ENCODE assay signal across 10 mouse cellular contexts in the genomic region with DNA sequence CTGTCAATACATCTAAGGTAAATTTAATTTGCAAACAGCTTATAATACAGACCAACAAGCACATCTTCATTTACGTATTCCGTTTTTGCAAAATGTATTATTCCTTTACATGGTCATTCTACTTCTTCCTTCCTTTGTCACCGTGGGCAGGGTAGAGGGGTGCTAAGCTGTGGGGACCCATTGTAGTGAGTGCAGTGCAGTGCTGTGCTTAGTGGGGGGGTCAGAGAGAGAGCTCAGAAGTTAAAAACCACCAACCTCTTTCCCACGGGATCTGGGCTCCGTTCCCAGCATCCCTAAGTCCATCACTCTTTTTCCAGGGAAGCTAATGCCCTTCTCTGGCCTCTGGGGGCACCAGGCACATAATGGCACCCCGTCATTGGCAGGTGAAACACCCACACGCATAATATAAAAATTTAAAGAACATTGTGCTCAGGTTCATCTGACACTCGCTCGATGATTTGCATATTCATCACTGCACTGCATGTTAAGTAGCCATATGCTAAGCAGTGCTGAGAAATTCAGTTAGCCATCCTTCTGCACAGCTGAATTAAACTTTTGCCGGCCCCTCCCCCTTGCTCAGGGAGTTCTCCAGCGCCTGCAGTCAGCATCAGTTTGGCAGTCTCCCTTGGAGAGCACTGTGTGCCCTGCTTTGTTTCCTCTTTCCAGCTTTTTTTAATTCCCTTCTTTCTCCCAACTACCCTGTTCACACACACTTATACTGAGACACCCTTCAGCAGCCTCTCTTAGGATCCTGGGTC. TPM values are rescaled to one million over a fixed set of nuclear protein-coding genes. Genes with fewer than 3 reads are reported as not detected.
A peak's percentile ranks its signal among the peaks of the same experiment; 100 is the strongest.
DNase-seq lines count a peak whose midpoint lies in the region; ATAC-seq and TF ChIP-seq lines count a peak whose summit lies in the region.
"Had no signal": no experiment of that assay in that cellular context is flagged by ENCODE, and none has a peak within 500 bp of the region (broad histone marks: within the 10 kb centered on the region; RNA-seq: fewer than 3 reads in every experiment).

No protein-coding gene starts in this region.

- no peak overlapping the region for H3K27ac ChIP-seq in kidney, embryonic 14.5 days (ENCODE audit: low read depth, low read length)
- no peak overlapping the region for H3K27ac ChIP-seq in kidney, adult 2 months (ENCODE audit: insufficient read depth, low read depth, low read length)
- peak overlapping the region; percentile 55; the same call in 1 of the 2 replicates for H3K27ac ChIP-seq in forebrain, embryonic 11.5 days (ENCODE audit: low read depth, low read length)
- H3K27ac ChIP-seq in liver, embryonic 11.5 days (ENCODE audit: low read depth, low read length), result no peak overlapping the region

- 0 out of 2 replicates have a peak, but pooled peaks cover 1% of the 10 kb centered on the region for H3K4me1 ChIP-seq in kidney, embryonic 14.5 days (ENCODE audit: control insufficient read depth, insufficient read depth, low read length)
- no peaks in the 10 kb centered on the region for H3K4me1 ChIP-seq in kidney, adult 2 months (ENCODE audit: control insufficient read depth, insufficient read depth, low read length)
- H3K4me1 ChIP-seq in forebrain, embryonic 11.5 days (replicated peaks; ENCODE audit: control insufficient read depth, insufficient read depth, low read length), result peaks cover 5% of the 10 kb centered on the region
- H3K4me1 ChIP-seq in liver, embryonic 11.5 days (replicated peaks; ENCODE audit: control insufficient read depth, insufficient read depth, low read length), result no peaks in the 10 kb centered on the region
- H3K4me1 ChIP-seq: megakaryocyte, embryonic 14.5 days had no signal

- DNase-seq in kidney, adult 2 months, result no peak
- peak; percentile 58 for DNase-seq in forebrain, embryonic 11.5 days (ENCODE audit: low spot score)
- peak; percentile 70 to 74 for DNase-seq in layer of hippocampus, postnatal 36 days
- DNase-seq in retina, embryonic 14.5 days (ENCODE audit: low spot score), result peak; percentile 42
- no peak for DNase-seq in adrenal gland, postnatal 25 days
- DNase-seq in liver, embryonic 11.5 days (ENCODE audit: low spot score), result no peak

- no peak overlapping the region; the same call in 1 of the 2 replicates for H3K4me2 ChIP-seq in kidney, embryonic 14.5 days (replicated peaks; ENCODE audit: low read depth, low read length)
- peak overlapping the region; percentile 31; the same call in 1 of the 2 replicates for H3K4me2 ChIP-seq in forebrain, embryonic 11.5 days (ENCODE audit: low read depth, low read length, severe bottlenecking)
- H3K4me2 ChIP-seq in liver, embryonic 11.5 days, result no peak overlapping the region

- H3K9ac ChIP-seq in kidney, embryonic 14.5 days (ENCODE audit: low read depth, low read length), result no peak overlapping the region
- 0 out of 2 replicates have a peak overlapping the region, but pooled peaks have one; percentile 9 for H3K9ac ChIP-seq in forebrain, embryonic 11.5 days (ENCODE audit: low read length)
- H3K9ac ChIP-seq in liver, embryonic 11.5 days (ENCODE audit: low read depth, low read length), result no peak overlapping the region

- no peak for TF ChIP-seq POLR2A in kidney, adult 2 months (IDR thresholded peaks at IDR 0.05; ENCODE audit: low read depth, low read length)

- WGBS in kidney, embryonic 14.5 days, result 30% methylated on average over 11 of the region's 11 CpGs
- WGBS in kidney, adult 2 months, result 37% methylated on average over 11 of the region's 11 CpGs
- WGBS in forebrain, embryonic 11.5 days, result 18% methylated on average over 11 of the region's 11 CpGs
- 39% methylated on average over 11 of the region's 11 CpGs for WGBS in liver, embryonic 11.5 days

- no peaks in the 10 kb centered on the region for H3K36me3 ChIP-seq in kidney, embryonic 14.5 days (ENCODE audit: control insufficient read depth, insufficient read depth, low read length)
- H3K36me3 ChIP-seq in kidney, adult 2 months (ENCODE audit: control insufficient read depth, insufficient read depth, low read length), result no peaks in the 10 kb centered on the region
- H3K36me3 ChIP-seq in forebrain, embryonic 11.5 days (ENCODE audit: control insufficient read depth, insufficient read depth, low read length), result no peaks in the 10 kb centered on the region
- no peaks in the 10 kb centered on the region for H3K36me3 ChIP-seq in liver, embryonic 11.5 days (ENCODE audit: control insufficient read depth, insufficient read depth, low read length)
- H3K36me3 ChIP-seq: G1E had no signal

- H3K4me3 ChIP-seq in kidney, embryonic 14.5 days (ENCODE audit: low read length), result no peak overlapping the region
- H3K4me3 ChIP-seq in kidney, adult 2 months (ENCODE audit: insufficient read depth, low read depth, low read length), result no peak overlapping the region
- H3K4me3 ChIP-seq in forebrain, embryonic 11.5 days (ENCODE audit: low read depth, low read length), result no peak overlapping the region
- no peak overlapping the region for H3K4me3 ChIP-seq in liver, embryonic 11.5 days (ENCODE audit: low read depth, low read length)
- H3K4me3 ChIP-seq: megakaryocyte, embryonic 14.5 days had no signal

- H3K9me3 ChIP-seq in kidney, embryonic 14.5 days (ENCODE audit: control insufficient read depth, low read length), result no peaks in the 10 kb centered on the region
- H3K9me3 ChIP-seq in forebrain, embryonic 11.5 days (ENCODE audit: control insufficient read depth, low read length), result no peaks in the 10 kb centered on the region
- no peaks in the 10 kb centered on the region for H3K9me3 ChIP-seq in liver, embryonic 11.5 days (ENCODE audit: control insufficient read depth, low read length)
- H3K9me3 ChIP-seq: megakaryocyte, embryonic 14.5 days had no signal

- no peaks in the 10 kb centered on the region for H3K27me3 ChIP-seq in kidney, embryonic 14.5 days (ENCODE audit: control insufficient read depth, insufficient read depth, low read length)
- H3K27me3 ChIP-seq in kidney, adult 2 months (replicated peaks; ENCODE audit: control insufficient read depth, insufficient read depth, low read length), result no peaks in the 10 kb centered on the region
- H3K27me3 ChIP-seq in forebrain, embryonic 11.5 days (ENCODE audit: control insufficient read depth, insufficient read depth, low read length), result no peaks in the 10 kb centered on the region
- no peaks in the 10 kb centered on the region for H3K27me3 ChIP-seq in liver, embryonic 11.5 days (replicated peaks; ENCODE audit: control insufficient read depth, insufficient read depth, low read length)
- H3K27me3 ChIP-seq: megakaryocyte, embryonic 14.5 days had no signal

- peak; percentile 55; the same call in 1 of the 2 replicates for ATAC-seq in kidney, embryonic 14.5 days (ENCODE audit: low FRiP score, low TSS enrichment)
- peak; percentile 86 for ATAC-seq in forebrain, embryonic 11.5 days (replicated peaks; ENCODE audit: low FRiP score)
- no peak for ATAC-seq in megakaryocyte-erythroid progenitor cell, adult 5-6 weeks (replicated peaks; ENCODE audit: low FRiP score, low TSS enrichment, poor library complexity, severe bottlenecking)
- no peak for ATAC-seq in liver, embryonic 11.5 days (replicated peaks; ENCODE audit: low FRiP score)

- TF ChIP-seq CTCF in kidney, adult 2 months (conservative IDR thresholded peaks at IDR 0.05; ENCODE audit: insufficient read depth, insufficient read length, low read depth, low read length), result no peak

RNA-seq across cellular contexts. Expression of gene Gm21954, which starts 48.2 kb away (rescaled TPM):
- not detected in 2 replicates for polyA plus RNA-seq in kidney, embryonic 14.5 days (2014; fragmentation: Nextera tagmentation; extraction: Ambion mirVana)
- not detected in 2 replicates for polyA plus RNA-seq in kidney, adult 2 months (2012; rRNA removed)
- not detected in 2 replicates for polyA plus RNA-seq in forebrain, embryonic 11.5 days (2014; fragmentation: Nextera tagmentation; extraction: Ambion mirVana)
- not detected for total RNA-seq in layer of hippocampus, postnatal 36 days (2021)
- not detected in 2 replicates for total RNA-seq in adrenal gland, postnatal 25 days (2021)
- not detected in 2 replicates for total RNA-seq in megakaryocyte-erythroid progenitor cell, adult 5-6 weeks (2014; fragmentation: Nextera tagmentation)
- not detected in 2 replicates for total RNA-seq in megakaryocyte-erythroid progenitor cell, adult 5-6 weeks (2017)
- not detected in 2 replicates for polyA plus RNA-seq in liver, embryonic 11.5 days (2014; fragmentation: Nextera tagmentation; extraction: Ambion mirVana)
- total RNA-seq: G1E had no signal
- polyA plus RNA-seq: G1E had no signal

Comparison
In these comparisons a context has a peak if more than half of its experiments do, and no peak if none do; other contexts are left out.
1. ATAC-seq: peak in kidney, embryonic 14.5 days (single experiment) and forebrain, embryonic 11.5 days (single experiment); none in megakaryocyte-erythroid progenitor cell, adult 5-6 weeks (single experiment) and liver, embryonic 11.5 days (single experiment).
2. DNase-seq: peak in forebrain, embryonic 11.5 days (single experiment), layer of hippocampus, postnatal 36 days (2 of 2) and retina, embryonic 14.5 days (single experiment); none in kidney, adult 2 months (single experiment), adrenal gland, postnatal 25 days (single experiment) and liver, embryonic 11.5 days (single experiment).